Mouse (Mus musculus): ENCODE results near the gene Irx3. TPM values are rescaled to one million over a fixed set of nuclear protein-coding genes. Genes with fewer than 3 reads are reported as not detected.

Gene Irx3
- polyA plus RNA-seq, 1 experiment = 0.56 TPM

GRCm38 (mm10) chr8:91802401-91803322 is 795 bp upstream of the Irx3 start:
- H3K27ac ChIP-seq (ENCODE audit: insufficient read depth, low read depth, low read length) = no peak overlapping the region
- H3K4me3 ChIP-seq (ENCODE audit: low read depth, low read length) = peak overlapping the region; percentile 63; the same call in 1 of the 2 replicates
- peaks cover 90% of the 10 kb centered on the region for H3K27me3 ChIP-seq (ENCODE audit: control insufficient read depth, insufficient read depth, low read length)

GRCm38 (mm10) chr8:91801241-91801811 is 541 bp downstream of the Irx3 start:
- Histone ChIP-seq H3K27me3 (ENCODE audit: control insufficient read depth, insufficient read depth, low read length) (peaks cover 88% of the 10 kb centered on the region), H3K27ac (ENCODE audit: insufficient read depth, low read depth, low read length) (no peak overlapping the region), H3K4me1 (ENCODE audit: control insufficient read depth, insufficient read depth, insufficient read length, low read length) (peaks cover 10% of the 10 kb centered on the region), H3K36me3 (ENCODE audit: control insufficient read depth, insufficient read depth, low read length) (no peaks in the 10 kb centered on the region), H3K4me3 (ENCODE audit: low read depth, low read length) (peak overlapping the region; percentile 63)
- TF ChIP-seq CTCF (IDR thresholded peaks at IDR 0.05; ENCODE audit: extremely low read depth, insufficient read length, insufficient replicate concordance, low read depth, low read length) = no peak
- no peak for TF ChIP-seq POLR2A (IDR thresholded peaks at IDR 0.05; ENCODE audit: low read depth, low read length)
- WGBS = 1% methylated on average over 54 of the region's 57 CpGs

More at GRCm38 (mm10) chr8:91802401-91803322, 795 bp upstream of the Irx3 start:
- WGBS = 9% methylated on average over 29 of the region's 29 CpGs
- no peak for TF ChIP-seq CTCF (IDR thresholded peaks at IDR 0.05; ENCODE audit: extremely low read depth, insufficient read length, insufficient replicate concordance, low read depth, low read length)
- TF ChIP-seq POLR2A (IDR thresholded peaks at IDR 0.05; ENCODE audit: low read depth, low read length) = no peak
- Histone ChIP-seq H3K4me1 (ENCODE audit: control insufficient read depth, insufficient read depth, insufficient read length, low read length) (peaks cover 10% of the 10 kb centered on the region), H3K36me3 (ENCODE audit: control insufficient read depth, insufficient read depth, low read length) (no peaks in the 10 kb centered on the region)

GRCm38 (mm10) chr8:91800523-91801240 is 1.2 kb downstream of the Irx3 start:
- peaks cover 82% of the 10 kb centered on the region for H3K27me3 ChIP-seq (ENCODE audit: control insufficient read depth, insufficient read depth, low read length)

GRCm38 (mm10) chr8:91799681-91800522 is 2.0 kb downstream of the Irx3 start:
- no peak overlapping the region for H3K27ac ChIP-seq (ENCODE audit: insufficient read depth, low read depth, low read length)
- no peaks in the 10 kb centered on the region for H3K36me3 ChIP-seq (ENCODE audit: control insufficient read depth, insufficient read depth, low read length)
- H3K27me3 ChIP-seq (ENCODE audit: control insufficient read depth, insufficient read depth, low read length) = peaks cover 76% of the 10 kb centered on the region
- peak overlapping the region; percentile 63; the same call in 1 of the 2 replicates for H3K4me3 ChIP-seq (ENCODE audit: low read depth, low read length)
- H3K4me1 ChIP-seq (ENCODE audit: control insufficient read depth, insufficient read depth, insufficient read length, low read length) = peaks cover 5% of the 10 kb centered on the region
- 3% methylated on average over 86 of the region's 89 CpGs for WGBS
- TF ChIP-seq POLR2A (IDR thresholded peaks at IDR 0.05; ENCODE audit: low read depth, low read length) = no peak
- no peak for TF ChIP-seq CTCF (IDR thresholded peaks at IDR 0.05; ENCODE audit: extremely low read depth, insufficient read length, insufficient replicate concordance, low read depth, low read length)

More at GRCm38 (mm10) chr8:91800523-91801240, 1.2 kb downstream of the Irx3 start:
- H3K36me3 ChIP-seq (ENCODE audit: control insufficient read depth, insufficient read depth, low read length) = no peaks in the 10 kb centered on the region
- no peak for TF ChIP-seq CTCF (IDR thresholded peaks at IDR 0.05; ENCODE audit: extremely low read depth, insufficient read length, insufficient replicate concordance, low read depth, low read length)
- H3K27ac ChIP-seq (ENCODE audit: insufficient read depth, low read depth, low read length) = no peak overlapping the region
- WGBS = 1% methylated on average over 64 of the region's 64 CpGs
- H3K4me1 ChIP-seq (ENCODE audit: control insufficient read depth, insufficient read depth, insufficient read length, low read length) = peaks cover 10% of the 10 kb centered on the region
- peak overlapping the region; percentile 63 for H3K4me3 ChIP-seq (ENCODE audit: low read depth, low read length)

GRCm38 (mm10) chr8:91799016-91799581 is 2.8 kb downstream of the Irx3 start:
- Histone ChIP-seq H3K4me1 (ENCODE audit: control insufficient read depth, insufficient read depth, insufficient read length, low read length) (peaks cover 5% of the 10 kb centered on the region), H3K36me3 (ENCODE audit: control insufficient read depth, insufficient read depth, low read length) (no peaks in the 10 kb centered on the region), H3K27me3 (ENCODE audit: control insufficient read depth, insufficient read depth, low read length) (peaks cover 70% of the 10 kb centered on the region), H3K27ac (ENCODE audit: insufficient read depth, low read depth, low read length) (no peak overlapping the region), H3K4me3 (ENCODE audit: low read depth, low read length) (no peak overlapping the region; the same call in 1 of the 2 replicates)
- 54% methylated on average over 16 of the region's 16 CpGs for WGBS
- TF ChIP-seq POLR2A (IDR thresholded peaks at IDR 0.05; ENCODE audit: low read depth, low read length) = no peak
- TF ChIP-seq CTCF (IDR thresholded peaks at IDR 0.05; ENCODE audit: extremely low read depth, insufficient read length, insufficient replicate concordance, low read depth, low read length) = no peak

- peak overlapping the region; percentile 31 for H3K4me3 ChIP-seq (ENCODE audit: low read depth, low read length)
- H3K27me3 ChIP-seq (ENCODE audit: control insufficient read depth, insufficient read depth, low read length) = peaks cover 57% of the 10 kb centered on the region
- no peak for TF ChIP-seq POLR2A (IDR thresholded peaks at IDR 0.05; ENCODE audit: low read depth, low read length)
- peak; percentile 69; the same call in 1 of the 2 replicates for TF ChIP-seq CTCF (IDR thresholded peaks at IDR 0.05; ENCODE audit: extremely low read depth, insufficient read length, insufficient replicate concordance, low read depth, low read length)
- no peak overlapping the region for H3K27ac ChIP-seq (ENCODE audit: insufficient read depth, low read depth, low read length)
- WGBS = 2% methylated on average over 35 of the region's 35 CpGs
- H3K36me3 ChIP-seq (ENCODE audit: control insufficient read depth, insufficient read depth, low read length) = no peaks in the 10 kb centered on the region
- H3K4me1 ChIP-seq (ENCODE audit: control insufficient read depth, insufficient read depth, insufficient read length, low read length) = peaks cover 5% of the 10 kb centered on the region
These were observed 4.1 kb downstream of the Irx3 start for GRCm38 (mm10) chr8:91797626-91798271.

Data from small intestine, adult 2 months (tissue).